Mouse (Mus musculus): ENCODE results near the gene Vmn2r47. TPM values are rescaled to one million over a fixed set of nuclear protein-coding genes. Genes with fewer than 3 reads are reported as not detected.
"Not testable (repeated sequence)": the region's sequence is repeated elsewhere in the genome, so short reads cannot be mapped to it uniquely, and the experiment has no call there.

Vmn2r47 gene
- total RNA-seq (2021), result not detected
- long read RNA-seq, experiment 1, result 0 reads
- long read RNA-seq, experiment 2, result 0 reads

DNA sequence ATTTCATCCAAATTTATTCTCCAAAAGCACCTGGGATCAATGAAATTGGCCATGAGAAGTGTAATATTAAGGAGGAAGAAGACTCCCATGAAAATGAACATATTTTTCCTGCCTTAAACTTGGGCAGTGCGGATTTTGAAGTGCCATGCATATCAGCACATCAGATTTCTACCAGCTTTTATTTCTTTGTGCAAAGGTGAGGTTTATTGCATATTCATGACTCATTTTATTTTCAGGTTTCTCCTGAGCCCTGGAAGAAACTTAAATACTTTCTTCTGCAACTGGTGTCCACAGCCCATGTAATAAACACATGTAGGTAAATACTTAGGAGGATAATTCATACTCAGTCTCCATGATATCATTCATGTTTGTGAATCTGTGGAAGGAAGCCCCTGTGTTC, at the start of gene Vmn2r47:
Gene Vmn2r47 (minus strand): TSS at position 101 of the 400 bp plus-strand sequence.
- intact Hi-C loops (cut with DNase I), result not testable (repeated sequence)

DNA sequence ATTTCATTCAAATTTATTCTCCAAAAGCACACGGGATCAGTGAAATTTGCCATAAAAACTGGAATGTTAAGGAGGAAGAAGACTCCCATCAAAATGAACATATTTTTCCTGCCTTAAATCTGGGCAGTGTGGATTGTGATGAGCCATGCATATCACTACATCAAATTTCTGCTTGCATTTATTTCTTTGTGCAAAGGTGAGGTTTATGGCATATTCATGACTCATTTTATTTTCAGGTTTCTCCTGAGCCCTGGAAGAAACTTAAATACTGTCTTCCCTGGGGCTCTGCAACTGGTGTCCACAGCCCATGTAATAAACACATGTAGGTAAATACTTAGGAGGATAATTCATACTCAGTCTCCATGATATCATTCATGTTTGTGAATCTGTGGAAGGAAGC, 70.7 kb downstream of the Vmn2r47 start, which contains the start of gene Vmn2r46:
Gene Vmn2r46 (minus strand): TSS at position 101 of the 400 bp plus-strand sequence.
- DNase-seq; intact Hi-C loops (cut with DNase I): not testable (repeated sequence)

More for the DNA sequence above, at the start of gene Vmn2r47:
- DNase-seq, result not testable (repeated sequence)

Other genes starting within 250 kb of the Vmn2r47 start
- not detected for gene Vmn2r46, start 70.8 kb downstream of the Vmn2r47 start, total RNA-seq (2021)
- not detected for gene Vmn2r48, start 112.3 kb upstream of the Vmn2r47 start, total RNA-seq (2021)
- gene Vmn2r49, start 150.9 kb upstream of the Vmn2r47 start, total RNA-seq (2021), result not detected
- gene Vmn2r50, start 212.0 kb upstream of the Vmn2r47 start, total RNA-seq (2021), result not detected

All from gastrocnemius, postnatal 36 days (tissue).